Mouse (Mus musculus) limb, embryonic 12.5 days (tissue): ENCODE data around the gene Arhgef25. TPM values are rescaled to one million over a fixed set of nuclear protein-coding genes. Genes with fewer than 3 reads are reported as not detected.
"Not testable (repeated sequence)": the region's sequence is repeated elsewhere in the genome, so short reads cannot be mapped to it uniquely, and the experiment has no call there.

Experiments
- ATAC-seq: fragments of 200-750 bp; cut with Nextera tagmentation; 2 replicates; pipeline ENCODE4 v1.8.0; 2017; ENCODE audit warnings: low read depth, moderate TSS enrichment; ENCODE audit not compliant: insufficient number of reproducible peaks, insufficient read depth, low FRiP score, low TSS enrichment
- H3K27ac ChIP-seq: fragments of 300-500 bp; sonication (generic); 2 replicates; pipeline ENCODE4 v1.5.1; 2016; ENCODE audit warnings: mild to moderate bottlenecking, moderate library complexity
- H3K27me3 ChIP-seq: fragments of 300-500 bp; sonication (generic); 2 replicates; pipeline ENCODE4 v1.6.1; 2016; ENCODE audit warnings: mild to moderate bottlenecking, moderate library complexity
- H3K36me3 ChIP-seq: fragments of 300-500 bp; sonication (generic); 2 replicates; pipeline ENCODE4 v1.6.1; 2016; ENCODE audit warnings: mild to moderate bottlenecking, moderate library complexity
- H3K4me1 ChIP-seq: fragments of 300-500 bp; sonication (generic); replicated peaks from 2 replicates; pipeline ENCODE4 v1.6.1; 2016
- H3K4me2 ChIP-seq: fragments of 300-500 bp; sonication (generic); 2 replicates; pipeline ENCODE4 v1.6.1; 2016; ENCODE audit warnings: mild to moderate bottlenecking, moderate library complexity
- H3K4me3 ChIP-seq: fragments of 300-500 bp; sonication (generic); replicated peaks from 2 replicates; pipeline ENCODE4 v1.5.1; 2016; ENCODE audit warnings: mild to moderate bottlenecking
- H3K9ac ChIP-seq: fragments of 300-500 bp; sonication (generic); replicated peaks from 2 replicates; pipeline ENCODE4 v1.6.1; 2016; ENCODE audit warnings: mild to moderate bottlenecking, moderate library complexity
- H3K9me3 ChIP-seq: fragments of 300-500 bp; sonication (generic); 2 replicates; pipeline ENCODE4 v1.6.1; 2016; ENCODE audit warnings: mild to moderate bottlenecking, moderate library complexity
- WGBS: fragments of 180-500 bp; shearing (Covaris S2); methylation state at CpG from one replicate; pipeline ENCODE4 v1.1.7; 2016; 5-methylcytosine and 5-hydroxymethylcytosine counted together
- polyA plus RNA-seq: library from polyadenylated mRNA; unstranded; fragments of >200 nt; fragmentation: Nextera tagmentation; extraction: Ambion mirVana; gene quantifications from 2 replicates; pipeline ENCODE4 v1.2.1, GENCODE M21; 2016

The Arhgef25 gene
- polyA plus RNA-seq, 1 experiment from 2014 or later, result 67.5 TPM

DNA sequence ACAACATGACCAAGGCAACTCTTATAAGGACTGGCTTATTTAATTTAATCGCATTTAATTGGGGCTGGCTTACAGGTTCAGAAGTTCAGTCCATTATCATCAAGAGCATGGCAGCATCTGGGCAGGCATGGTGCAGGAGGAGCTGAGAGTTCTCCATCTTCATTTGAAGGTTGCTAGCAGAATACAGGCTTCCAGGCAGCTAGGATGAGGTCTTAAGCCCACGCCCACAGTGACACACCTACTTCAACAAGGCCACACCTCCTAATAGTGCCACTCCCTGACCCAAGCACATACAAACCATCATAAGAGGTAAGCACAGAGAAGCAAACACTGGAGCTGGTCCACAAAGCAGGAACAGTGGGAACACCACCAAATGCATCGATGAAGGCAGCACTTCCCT is 38.6 kb downstream of the Arhgef25 start:
- not testable (repeated sequence) for ATAC-seq, H3K27me3 ChIP-seq, H3K4me3 ChIP-seq, H3K9ac ChIP-seq, H3K4me1 ChIP-seq, H3K9me3 ChIP-seq, H3K4me2 ChIP-seq, H3K27ac ChIP-seq, H3K36me3 ChIP-seq
- WGBS, result 88% methylated on average over 3 of the region's 3 CpGs

DNA sequence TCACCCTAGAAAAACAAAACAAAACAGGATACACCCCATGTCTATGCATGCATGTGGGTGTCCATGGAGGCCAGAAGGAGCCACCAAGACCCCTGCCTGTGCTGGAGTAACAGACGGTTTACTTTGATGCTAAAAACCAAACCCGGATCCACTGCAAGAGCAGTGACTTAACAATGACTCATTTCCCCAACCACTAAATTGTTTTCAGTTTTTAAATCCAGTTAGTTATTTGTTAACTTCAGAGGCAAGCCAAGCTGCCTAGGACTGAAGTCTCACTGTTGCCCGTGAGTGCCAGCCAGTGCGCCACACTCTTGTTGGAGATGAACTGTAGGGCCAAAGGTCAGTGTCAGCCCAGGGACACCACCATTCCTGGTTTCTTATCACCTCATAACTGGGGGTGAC is 39.4 kb downstream of the Arhgef25 start:
- Histone ChIP-seq H3K9me3 (no peaks in the 10 kb centered on the region), H3K4me2 (no peak overlapping the region), H3K36me3 (no peaks in the 10 kb centered on the region), H3K4me3 (no peak overlapping the region), H3K4me1 (no peaks in the 10 kb centered on the region), H3K27ac (no peak overlapping the region), H3K27me3 (no peaks in the 10 kb centered on the region), H3K9ac (no peak overlapping the region)
- ATAC-seq, result no peak
- WGBS, result 83% methylated on average over 4 of the region's 4 CpGs

DNA sequence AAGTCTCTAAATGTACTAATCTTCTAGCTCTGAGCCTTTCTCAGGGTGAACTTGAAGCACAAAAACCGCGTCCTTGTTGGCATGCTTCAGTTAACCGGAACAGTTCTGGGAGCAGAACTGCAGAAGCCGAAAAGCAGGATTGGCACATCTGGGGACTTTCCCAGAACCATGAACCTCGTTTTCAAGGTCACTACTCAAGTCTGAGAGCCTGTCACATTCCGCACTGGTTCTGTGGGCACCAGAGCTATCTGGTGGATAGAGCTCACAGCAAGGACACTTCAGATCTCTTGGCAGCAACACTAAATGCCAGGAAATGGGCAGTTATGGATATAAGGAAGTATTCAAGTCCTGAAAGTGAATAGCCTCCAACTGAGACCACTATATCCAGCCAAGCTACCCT is 42.7 kb downstream of the Arhgef25 start:
- no peaks in the 10 kb centered on the region for H3K9me3 ChIP-seq
- WGBS, result 80% methylated on average over 6 of the region's 6 CpGs
- H3K9ac ChIP-seq, result no peak overlapping the region
- H3K4me2 ChIP-seq, result no peak overlapping the region
- no peak overlapping the region for H3K4me3 ChIP-seq
- H3K4me1 ChIP-seq, result no peaks in the 10 kb centered on the region
- no peaks in the 10 kb centered on the region for H3K27me3 ChIP-seq
- no peak overlapping the region for H3K27ac ChIP-seq
- no peak for ATAC-seq
- H3K36me3 ChIP-seq, result no peaks in the 10 kb centered on the region

DNA sequence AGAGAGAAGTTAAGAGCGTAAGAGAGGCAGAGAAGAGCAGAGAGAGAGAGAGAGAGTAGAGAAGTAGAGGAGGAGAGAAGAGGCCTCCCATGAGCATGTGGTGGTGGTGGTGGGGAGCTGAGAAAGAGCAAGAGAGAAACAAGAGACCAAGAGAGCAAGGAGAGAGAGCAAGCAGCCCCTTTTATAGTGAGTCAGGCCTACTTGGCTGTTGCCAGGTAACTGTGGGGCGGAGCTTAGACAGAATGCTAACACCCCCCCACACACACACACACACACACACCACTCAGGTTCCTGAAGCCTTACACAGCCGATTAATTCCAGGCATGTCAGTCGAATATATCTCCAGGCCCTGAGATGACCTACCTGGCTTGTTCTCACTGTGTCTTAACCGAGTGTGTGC is 44.6 kb downstream of the Arhgef25 start:
- Histone ChIP-seq H3K27me3 (no peaks in the 10 kb centered on the region), H3K9ac (no peak overlapping the region), H3K4me3 (no peak overlapping the region), H3K27ac (no peak overlapping the region), H3K9me3 (no peaks in the 10 kb centered on the region), H3K4me2 (no peak overlapping the region), H3K4me1 (no peaks in the 10 kb centered on the region), H3K36me3 (no peaks in the 10 kb centered on the region)
- ATAC-seq, result no peak
- 83% methylated on average over 5 of the region's 5 CpGs for WGBS

DNA sequence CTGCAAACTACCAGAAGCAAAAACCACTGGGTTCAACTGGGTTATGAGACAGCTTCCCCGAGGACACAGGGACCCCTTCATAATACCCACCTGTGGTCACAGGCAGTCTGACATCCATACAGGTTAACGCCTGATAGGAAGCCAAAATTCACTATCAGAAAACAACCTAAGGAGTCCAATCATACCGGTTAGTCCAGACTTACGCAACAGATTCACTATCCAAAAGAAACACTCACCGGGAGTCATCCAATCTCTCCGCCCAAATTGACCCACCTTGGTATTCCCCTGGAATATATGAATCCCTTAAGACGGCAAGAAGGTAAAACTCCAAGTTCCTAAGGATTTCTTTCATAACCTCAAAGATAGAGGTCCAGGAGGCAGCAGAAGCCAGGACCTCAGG is 45.3 kb downstream of the Arhgef25 start:
- no peak overlapping the region for H3K4me2 ChIP-seq
- H3K4me1 ChIP-seq, result no peaks in the 10 kb centered on the region
- no peaks in the 10 kb centered on the region for H3K9me3 ChIP-seq
- ATAC-seq, result no peak
- 89% methylated on average over 7 of the region's 7 CpGs for WGBS
- no peaks in the 10 kb centered on the region for H3K36me3 ChIP-seq
- H3K9ac ChIP-seq, result no peak overlapping the region
- H3K4me3 ChIP-seq, result no peak overlapping the region
- no peaks in the 10 kb centered on the region for H3K27me3 ChIP-seq
- H3K27ac ChIP-seq, result no peak overlapping the region

DNA sequence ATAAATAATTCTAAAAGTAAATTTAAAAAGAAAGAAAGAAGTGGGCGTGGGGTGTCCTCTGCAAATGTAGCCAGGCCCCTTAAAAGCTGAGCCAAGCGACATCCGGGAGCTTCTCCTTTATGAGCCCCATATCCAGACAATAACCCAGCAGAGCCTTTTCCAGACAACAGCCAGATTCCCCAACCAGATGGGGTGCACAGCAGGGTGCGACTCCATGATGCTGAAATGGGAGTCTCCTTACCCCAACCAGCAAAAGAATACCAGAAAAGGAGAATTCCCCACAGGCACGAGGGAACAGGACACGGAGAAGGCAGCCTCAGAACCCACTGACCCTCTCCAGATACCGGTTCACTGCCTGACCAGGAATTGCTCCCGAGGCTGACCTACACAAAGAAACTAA is 46.7 kb downstream of the Arhgef25 start:
- Histone ChIP-seq H3K4me3 (no peak overlapping the region), H3K4me2 (no peak overlapping the region)
- no peak for ATAC-seq

DNA sequence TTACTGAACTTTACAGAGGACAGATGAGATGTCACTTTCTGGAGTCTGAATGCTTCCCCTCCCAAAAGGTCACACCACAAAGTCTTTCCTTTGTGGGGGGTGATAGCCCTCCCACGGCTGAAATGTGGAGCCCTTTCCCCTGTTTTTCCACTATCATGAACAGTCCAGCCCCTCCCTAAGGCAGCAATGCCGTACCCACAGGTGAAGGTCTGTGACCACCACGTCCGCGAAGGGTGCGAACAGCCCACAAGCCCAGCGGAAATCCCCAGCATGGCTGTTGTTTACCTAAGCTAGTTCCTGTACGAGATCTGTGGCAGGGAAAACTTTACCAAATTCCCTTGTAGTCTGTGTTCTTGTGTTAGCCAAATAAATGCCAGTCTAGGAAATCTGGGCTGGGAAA is 48.4 kb downstream of the Arhgef25 start:
- Histone ChIP-seq H3K27ac (no peak overlapping the region), H3K36me3 (no peaks in the 10 kb centered on the region), H3K4me3 (no peak overlapping the region), H3K9me3 (no peaks in the 10 kb centered on the region), H3K4me1 (no peaks in the 10 kb centered on the region), H3K9ac (no peak overlapping the region), H3K27me3 (no peaks in the 10 kb centered on the region), H3K4me2 (no peak overlapping the region)
- 75% methylated on average over 8 of the region's 8 CpGs for WGBS
- no peak for ATAC-seq

More for the DNA sequence above, 46.7 kb downstream of the Arhgef25 start:
- Histone ChIP-seq H3K27me3 (no peaks in the 10 kb centered on the region), H3K9ac (no peak overlapping the region), H3K36me3 (no peaks in the 10 kb centered on the region), H3K4me1 (no peaks in the 10 kb centered on the region), H3K27ac (no peak overlapping the region), H3K9me3 (no peaks in the 10 kb centered on the region)
- 81% methylated on average over 8 of the region's 8 CpGs for WGBS

DNA sequence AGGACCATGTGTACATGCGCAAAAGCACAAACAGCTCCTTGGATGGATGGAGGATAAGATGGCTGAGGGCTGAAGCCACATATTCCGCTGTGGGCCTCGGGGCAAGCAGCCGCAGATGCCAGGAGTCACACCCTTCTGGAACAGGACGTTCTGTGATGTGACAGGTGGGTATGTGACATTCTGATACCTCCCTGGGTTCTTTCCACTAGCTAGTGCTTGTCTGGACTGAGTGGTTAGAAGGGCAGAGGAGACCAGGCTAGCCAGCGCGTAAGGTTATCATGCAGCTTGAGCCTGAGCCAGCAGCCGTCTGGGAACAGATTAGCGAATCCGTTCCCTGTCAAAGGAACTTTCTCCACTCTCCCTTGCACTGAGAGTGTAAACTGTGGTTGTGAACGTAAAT is 48.9 kb downstream of the Arhgef25 start:
- H3K27ac ChIP-seq, result no peak overlapping the region
- H3K36me3 ChIP-seq, result no peaks in the 10 kb centered on the region
- 82% methylated on average over 11 of the region's 11 CpGs for WGBS
- no peaks in the 10 kb centered on the region for H3K4me1 ChIP-seq
- no peak overlapping the region for H3K4me2 ChIP-seq
- H3K4me3 ChIP-seq, result no peak overlapping the region
- H3K9ac ChIP-seq, result no peak overlapping the region
- no peak for ATAC-seq
- no peaks in the 10 kb centered on the region for H3K9me3 ChIP-seq
- H3K27me3 ChIP-seq, result no peaks in the 10 kb centered on the region

DNA sequence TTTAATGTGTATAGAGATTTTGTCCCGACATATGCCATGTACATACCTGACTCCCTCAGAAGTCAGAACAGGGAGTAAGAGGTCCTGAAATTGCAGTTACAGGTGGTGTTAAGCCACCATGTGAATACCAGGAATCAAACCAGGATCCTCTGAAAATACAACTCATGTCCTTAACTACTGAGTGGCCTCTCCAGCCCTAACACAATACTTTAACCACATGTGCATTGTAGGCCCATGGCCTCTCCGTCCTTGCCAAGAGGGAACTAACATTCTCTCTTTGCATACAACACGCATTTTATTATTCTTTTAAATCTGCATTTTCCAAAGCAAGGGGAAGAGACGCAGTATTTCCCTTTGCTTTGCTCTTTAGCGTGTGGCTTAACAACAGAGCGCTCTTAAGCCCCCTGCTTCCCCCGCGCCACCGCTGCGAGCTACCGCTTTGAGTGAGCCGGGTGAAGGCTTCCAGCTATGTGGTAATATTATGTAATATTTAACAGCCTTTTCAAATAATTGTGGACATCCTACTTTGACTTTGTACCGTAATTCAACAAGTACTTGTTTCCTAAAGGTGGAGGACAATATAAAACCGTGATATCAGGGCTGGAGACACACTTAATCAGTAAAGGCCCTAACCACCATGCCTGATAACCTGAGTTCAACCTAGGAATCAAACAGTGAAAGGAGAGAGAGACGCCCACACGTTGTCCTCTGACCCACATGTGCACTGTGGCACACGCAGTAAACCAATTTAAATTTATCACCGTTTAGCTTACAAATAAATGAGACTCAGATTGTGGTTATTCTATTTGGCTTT is 51.3 kb downstream of the Arhgef25 start:
- H3K27me3 ChIP-seq, result no peaks in the 10 kb centered on the region
- H3K36me3 ChIP-seq, result no peaks in the 10 kb centered on the region
- no peak overlapping the region for H3K4me2 ChIP-seq
- WGBS, result 90% methylated on average over 18 of the region's 18 CpGs
- no peaks in the 10 kb centered on the region for H3K9me3 ChIP-seq
- no peak for ATAC-seq
- no peak overlapping the region for H3K27ac ChIP-seq
- H3K4me1 ChIP-seq, result no peaks in the 10 kb centered on the region
- no peak overlapping the region for H3K4me3 ChIP-seq
- H3K9ac ChIP-seq, result no peak overlapping the region

DNA sequence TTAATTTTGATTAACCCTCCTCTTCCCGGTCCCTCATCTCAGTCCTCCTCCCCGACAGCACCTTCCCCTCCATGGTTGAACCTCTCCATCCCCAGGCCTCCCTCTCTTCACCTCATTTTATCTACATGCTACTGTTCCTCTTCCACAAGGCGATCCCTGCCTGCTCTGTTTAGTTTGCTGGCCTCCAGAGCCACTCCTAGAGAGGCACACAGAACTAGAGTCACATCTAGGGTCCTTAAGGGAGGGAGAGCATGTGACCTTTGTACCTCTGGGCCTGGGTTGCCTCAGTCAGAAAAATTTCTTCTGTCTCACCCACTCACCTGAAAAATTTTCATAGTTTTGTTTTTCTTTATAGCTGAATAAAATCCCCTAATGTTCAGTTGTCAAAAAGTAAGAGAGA is 52.0 kb downstream of the Arhgef25 start:
- no peak overlapping the region for H3K27ac ChIP-seq
- H3K4me2 ChIP-seq, result no peak overlapping the region
- WGBS, result 86% methylated on average over 3 of the region's 3 CpGs
- ATAC-seq, result no peak
- H3K9me3 ChIP-seq, result no peaks in the 10 kb centered on the region
- H3K36me3 ChIP-seq, result no peaks in the 10 kb centered on the region
- no peak overlapping the region for H3K4me3 ChIP-seq
- H3K9ac ChIP-seq, result no peak overlapping the region
- H3K4me1 ChIP-seq, result no peaks in the 10 kb centered on the region
- H3K27me3 ChIP-seq, result no peaks in the 10 kb centered on the region

DNA sequence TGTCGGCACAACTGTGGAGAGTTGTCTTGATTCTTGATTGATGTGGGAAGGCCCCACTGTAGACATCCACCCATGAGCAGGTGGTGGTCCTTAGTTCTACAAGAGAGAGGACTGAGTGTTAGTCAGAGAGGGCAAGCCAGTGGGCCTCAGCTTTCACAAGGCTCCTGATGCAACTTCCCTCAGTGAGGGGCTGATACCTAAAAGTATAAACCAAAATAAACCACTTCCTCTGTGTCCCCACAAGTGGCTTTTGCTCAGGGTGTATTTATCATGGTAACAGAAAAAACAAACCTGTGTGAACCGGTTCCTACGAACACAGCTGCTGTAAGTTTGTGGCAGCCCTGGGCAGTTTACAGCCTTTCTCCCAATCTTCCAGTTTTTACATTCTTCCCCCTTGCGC is 53.4 kb downstream of the Arhgef25 start:
- H3K4me1 ChIP-seq, result no peaks in the 10 kb centered on the region
- H3K9me3 ChIP-seq, result no peaks in the 10 kb centered on the region
- no peaks in the 10 kb centered on the region for H3K36me3 ChIP-seq
- no peak overlapping the region for H3K9ac ChIP-seq
- WGBS, result 80% methylated on average over 4 of the region's 4 CpGs
- no peak overlapping the region for H3K4me3 ChIP-seq
- no peak overlapping the region for H3K27ac ChIP-seq
- no peak overlapping the region for H3K4me2 ChIP-seq
- no peaks in the 10 kb centered on the region for H3K27me3 ChIP-seq
- ATAC-seq, result no peak
